Mouse (Mus musculus) spleen, adult 2 months (tissue): Measurements from ENCODE around the gene Egfem1. TPM values are rescaled to one million over a fixed set of nuclear protein-coding genes. Genes with fewer than 3 reads are reported as not detected.

Experiments used
- DNase-seq, 2 experiments: peaks; one replicate each; pipeline versions ENCODE4 v3.0.0 to v3.0.0-alpha.2; 2012 to 2021; ENCODE audit warnings: low spot score in 2 of 2, low read depth in 1 of 2
- H3K27ac ChIP-seq: fragments of 200-500 bp; 2 replicates; pipeline ENCODE4 v1.5.1; 2012; ENCODE audit warnings: low read length, inconsistent platforms; ENCODE audit not compliant: insufficient read depth
- H3K27me3 ChIP-seq: fragments of 200-500 bp; 2 replicates; pipeline ENCODE4 v1.6.1; 2012; ENCODE audit warnings: mild to moderate bottlenecking, moderate library complexity, low read length, inconsistent platforms; ENCODE audit not compliant: control insufficient read depth, insufficient read depth
- H3K36me3 ChIP-seq: fragments of 200-500 bp; 2 replicates; pipeline ENCODE4 v1.6.1; 2012; ENCODE audit warnings: mild to moderate bottlenecking, low read length, inconsistent platforms; ENCODE audit not compliant: control insufficient read depth, insufficient read depth
- H3K4me1 ChIP-seq: fragments of 200-500 bp; 2 replicates; pipeline ENCODE4 v1.6.1; 2011; ENCODE audit warnings: inconsistent platforms; ENCODE audit not compliant: control insufficient read depth, insufficient read depth, insufficient read length
- H3K4me3 ChIP-seq: fragments of 200-500 bp; 2 replicates; pipeline ENCODE4 v1.5.1; 2011; ENCODE audit warnings: mild to moderate bottlenecking, inconsistent platforms; ENCODE audit not compliant: insufficient read depth, insufficient read length; ENCODE audit errors: extremely low read depth
- CTCF ChIP-seq: fragments of 200-500 bp; IDR thresholded peaks from 2 replicates; pipeline ENCODE4 v1.5.1; 2011; ENCODE audit warnings: mild to moderate bottlenecking, inconsistent platforms; ENCODE audit not compliant: insufficient read depth, insufficient read length, insufficient replicate concordance; ENCODE audit errors: extremely low read depth
- POLR2A ChIP-seq: fragments of 200-500 bp; IDR thresholded peaks from 2 replicates; pipeline ENCODE4 v1.6.1; 2011; ENCODE audit warnings: low read depth, low read length, inconsistent platforms
- WGBS: fragments of 180-500 bp; shearing (Covaris S2); methylation state at CpG from one replicate; pipeline ENCODE4 v1.1.7; 2018; 5-methylcytosine and 5-hydroxymethylcytosine counted together
- polyA plus RNA-seq: library from polyadenylated mRNA; depleted of rRNA; stranded (reverse); fragments of >200 nt; gene quantifications from 2 replicates; pipeline ENCODE4 v1.2.3, GENCODE M21; 2012

The Egfem1 gene
- polyA plus RNA-seq, 1 experiment: not detected

- no peak for DNase-seq
- no peaks in the 10 kb centered on the region for H3K4me1 ChIP-seq
- WGBS: 84% methylated on average over 5 of the region's 5 CpGs
- H3K27me3 ChIP-seq: no peaks in the 10 kb centered on the region
- TF ChIP-seq POLR2A: no peak
- TF ChIP-seq CTCF: no peak
- no peak overlapping the region for H3K4me3 ChIP-seq
- H3K27ac ChIP-seq: no peak overlapping the region
- no peaks in the 10 kb centered on the region for H3K36me3 ChIP-seq
These were observed 367.1 kb downstream of the Egfem1 start for GRCm38 (mm10) chr3:29448829-29449406.

DNA sequence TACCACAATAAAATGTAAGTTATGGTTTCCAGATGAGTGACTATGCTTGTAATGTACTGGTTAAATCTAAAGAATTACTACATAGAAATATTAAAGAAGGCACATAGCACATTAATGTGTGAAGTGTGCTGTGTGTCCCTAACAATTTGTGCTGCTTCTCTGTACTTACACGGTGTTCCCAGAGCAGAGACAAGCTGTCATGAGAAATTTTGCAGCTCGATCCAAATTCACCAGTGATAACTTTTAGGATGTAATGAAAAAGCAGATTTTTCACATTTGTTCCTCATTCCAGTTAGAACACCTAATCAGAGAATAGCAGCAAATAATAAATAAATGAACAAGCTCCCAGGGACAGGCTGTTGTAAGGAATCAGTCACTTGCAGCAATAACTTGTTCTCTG, 416.4 kb downstream of the Egfem1 start:
- Histone ChIP-seq H3K4me3 (no peak overlapping the region), H3K4me1 (no peaks in the 10 kb centered on the region), H3K27ac (no peak overlapping the region), H3K36me3 (no peaks in the 10 kb centered on the region), H3K27me3 (no peaks in the 10 kb centered on the region)
- 84% methylated on average over 2 of the region's 2 CpGs for WGBS
- DNase-seq: no peak
- TF ChIP-seq POLR2A (no peak), CTCF (no peak)

- Histone ChIP-seq H3K27ac (no peak overlapping the region), H3K4me1 (no peaks in the 10 kb centered on the region), H3K36me3 (no peaks in the 10 kb centered on the region), H3K27me3 (no peaks in the 10 kb centered on the region), H3K4me3 (no peak overlapping the region)
- 93% methylated on average over 6 of the region's 6 CpGs for WGBS
- no peak for DNase-seq
- TF ChIP-seq POLR2A (no peak), CTCF (no peak)
These were observed 417.4 kb downstream of the Egfem1 start for GRCm38 (mm10) chr3:29499188-29499587.

- no peak overlapping the region for H3K4me3 ChIP-seq
- TF ChIP-seq CTCF: no peak
- TF ChIP-seq POLR2A: no peak
- no peak for DNase-seq
- H3K4me1 ChIP-seq: no peaks in the 10 kb centered on the region
- H3K27me3 ChIP-seq: no peaks in the 10 kb centered on the region
- 89% methylated on average over 11 of the region's 11 CpGs for WGBS
- no peaks in the 10 kb centered on the region for H3K36me3 ChIP-seq
- no peak overlapping the region for H3K27ac ChIP-seq
These were observed 443.6 kb downstream of the Egfem1 start for GRCm38 (mm10) chr3:29525298-29525962.

GRCm38 (mm10) chr3:29525963-29526301, 444.1 kb downstream of the Egfem1 start:
- no peak for DNase-seq

DNA sequence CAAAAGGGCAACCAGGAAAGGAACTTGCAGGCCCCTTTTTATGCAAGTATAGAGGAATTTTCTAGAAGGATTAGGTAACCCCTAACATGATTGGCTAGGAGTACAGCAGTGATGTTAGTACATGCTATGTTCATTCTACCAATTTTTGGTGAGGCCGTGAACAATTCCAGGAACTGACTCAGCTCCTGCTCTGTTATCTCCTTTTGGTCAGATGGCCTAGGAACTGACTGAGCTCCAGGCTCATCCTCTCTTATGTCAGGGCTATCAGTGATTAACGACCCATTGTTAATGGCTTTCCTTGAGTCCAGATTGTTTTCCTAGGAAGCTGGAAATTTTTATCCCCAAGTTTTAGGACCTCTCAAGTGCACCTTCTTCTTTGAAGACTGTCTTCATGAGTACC, 457.4 kb downstream of the Egfem1 start:
- H3K27me3 ChIP-seq: no peaks in the 10 kb centered on the region
- WGBS: 54% methylated on average over 2 of the region's 2 CpGs
- H3K4me3 ChIP-seq: no peak overlapping the region
- no peak overlapping the region for H3K27ac ChIP-seq
- no peaks in the 10 kb centered on the region for H3K4me1 ChIP-seq
- DNase-seq: no peak
- TF ChIP-seq CTCF (no peak), POLR2A (no peak)
- no peaks in the 10 kb centered on the region for H3K36me3 ChIP-seq

More at GRCm38 (mm10) chr3:29525963-29526301, 444.1 kb downstream of the Egfem1 start:
- 93% methylated on average over 12 of the region's 12 CpGs for WGBS
- H3K4me3 ChIP-seq: no peak overlapping the region
- H3K27me3 ChIP-seq: no peaks in the 10 kb centered on the region
- H3K27ac ChIP-seq: no peak overlapping the region
- no peaks in the 10 kb centered on the region for H3K4me1 ChIP-seq
- H3K36me3 ChIP-seq: no peaks in the 10 kb centered on the region
- TF ChIP-seq CTCF (no peak), POLR2A (no peak)

DNA sequence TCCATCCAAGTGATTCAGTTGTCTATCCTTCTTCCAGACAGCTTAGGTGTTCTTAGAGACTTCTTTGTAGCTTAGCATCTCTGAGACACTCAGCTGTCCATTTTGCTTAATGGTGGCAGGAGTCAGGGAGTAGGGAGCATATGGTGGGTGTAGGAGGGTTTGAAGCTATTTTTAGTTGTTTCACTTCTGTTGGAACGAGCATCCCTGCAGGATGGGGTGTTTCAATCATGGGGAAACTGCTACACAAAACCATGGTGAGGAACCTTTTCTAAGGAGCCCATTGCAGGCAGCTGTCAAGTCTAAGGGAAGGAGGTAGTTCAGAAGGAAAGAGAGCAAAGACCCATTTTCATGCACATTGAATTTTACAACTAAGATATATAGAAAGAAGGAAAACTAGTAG, 458.1 kb downstream of the Egfem1 start:
- 21% methylated on average over 1 of the region's 1 CpGs for WGBS
- DNase-seq: no peak
- H3K27me3 ChIP-seq: no peaks in the 10 kb centered on the region
- no peak overlapping the region for H3K4me3 ChIP-seq
- no peaks in the 10 kb centered on the region for H3K36me3 ChIP-seq
- TF ChIP-seq POLR2A (no peak), CTCF (no peak)
- H3K27ac ChIP-seq: no peak overlapping the region
- no peaks in the 10 kb centered on the region for H3K4me1 ChIP-seq
